Mouse (Mus musculus): ENCODE measurements around the gene E2f1.

The E2f1 gene

DNA sequence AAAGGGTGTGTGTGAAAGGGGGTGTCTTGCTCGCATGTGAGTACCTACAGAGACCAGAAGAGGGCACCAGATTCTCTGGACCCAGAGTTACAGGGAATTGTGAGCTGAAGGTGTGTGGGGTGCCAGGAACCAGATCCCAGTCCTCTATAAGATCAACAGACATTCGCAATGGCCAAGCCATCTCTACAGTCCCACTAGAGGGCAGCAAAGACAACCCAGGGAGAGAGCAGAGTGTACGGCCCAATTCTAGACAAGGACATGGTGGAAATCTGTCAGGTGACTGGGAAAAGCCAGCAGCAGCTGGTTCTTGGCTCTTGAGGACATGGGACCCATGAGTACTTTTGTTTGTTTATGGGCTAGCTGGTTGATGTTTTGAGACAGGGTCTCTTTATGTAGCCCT is 23.3 kb upstream of the E2f1 start:
- TF ChIP-seq GATA4 (IDR thresholded peaks at IDR 0.05; ENCODE audit: insufficient replicate concordance, low read length) = no peak

DNA sequence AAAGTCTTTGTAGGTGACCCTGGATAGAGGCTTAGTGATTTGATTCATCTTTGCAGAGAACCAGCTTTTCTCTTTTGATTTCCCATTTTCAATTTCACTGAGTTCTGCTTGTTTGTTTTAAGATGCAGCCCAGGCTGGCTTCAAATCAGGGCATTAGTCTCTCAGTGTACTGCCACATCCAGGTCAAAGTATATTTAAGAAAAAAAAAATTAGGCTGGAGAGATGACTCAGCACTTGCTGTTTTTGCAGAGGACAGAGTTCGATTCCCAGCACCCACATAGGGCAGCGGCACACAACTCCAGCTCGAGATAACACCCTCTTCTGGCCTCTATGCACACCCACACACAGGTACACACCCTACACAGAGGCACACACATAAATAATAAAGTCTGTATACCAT is 21.5 kb upstream of the E2f1 start:
- no peak for TF ChIP-seq GATA4 (IDR thresholded peaks at IDR 0.05; ENCODE audit: insufficient replicate concordance, low read length)

DNA sequence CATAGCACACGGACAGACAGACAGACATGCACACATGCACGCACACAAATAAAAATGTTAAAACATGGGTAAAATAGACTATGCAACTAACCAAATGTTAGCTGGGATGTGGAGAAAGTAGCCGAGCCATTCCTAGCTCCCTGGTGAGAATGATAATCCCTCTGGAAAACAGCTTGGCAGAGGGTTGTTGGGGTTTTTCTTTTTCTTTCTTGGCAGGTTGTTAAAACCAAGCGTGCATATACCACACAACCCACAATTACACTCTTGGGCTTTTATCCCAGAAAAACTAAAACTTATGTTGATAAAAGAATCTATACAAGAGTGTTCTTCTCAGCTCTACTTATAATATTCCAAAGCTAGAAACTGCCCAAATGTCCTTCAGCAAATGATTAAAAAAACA is 19.4 kb upstream of the E2f1 start:
- TF ChIP-seq GATA4 (IDR thresholded peaks at IDR 0.05; ENCODE audit: insufficient replicate concordance, low read length) = no peak

DNA sequence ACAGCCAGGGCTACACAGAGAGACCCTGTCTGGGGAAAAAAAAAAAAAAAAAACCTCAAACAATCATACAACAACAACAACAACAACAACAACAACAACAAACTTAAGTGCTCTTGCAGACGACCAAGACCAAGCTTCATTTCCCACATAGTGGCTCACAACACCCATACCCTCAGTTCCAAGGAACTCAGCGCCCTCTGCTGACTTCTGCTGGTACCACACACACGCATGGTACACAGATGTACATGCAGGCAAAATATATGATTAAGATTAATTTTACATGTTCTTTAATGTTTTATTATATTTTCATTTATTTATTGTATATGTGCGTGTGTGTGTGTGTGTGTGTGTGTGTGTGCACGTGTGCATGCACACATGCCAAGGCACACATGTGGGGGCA is 16.7 kb upstream of the E2f1 start:
- no peak for TF ChIP-seq GATA4 (IDR thresholded peaks at IDR 0.05; ENCODE audit: insufficient replicate concordance, low read length)

DNA sequence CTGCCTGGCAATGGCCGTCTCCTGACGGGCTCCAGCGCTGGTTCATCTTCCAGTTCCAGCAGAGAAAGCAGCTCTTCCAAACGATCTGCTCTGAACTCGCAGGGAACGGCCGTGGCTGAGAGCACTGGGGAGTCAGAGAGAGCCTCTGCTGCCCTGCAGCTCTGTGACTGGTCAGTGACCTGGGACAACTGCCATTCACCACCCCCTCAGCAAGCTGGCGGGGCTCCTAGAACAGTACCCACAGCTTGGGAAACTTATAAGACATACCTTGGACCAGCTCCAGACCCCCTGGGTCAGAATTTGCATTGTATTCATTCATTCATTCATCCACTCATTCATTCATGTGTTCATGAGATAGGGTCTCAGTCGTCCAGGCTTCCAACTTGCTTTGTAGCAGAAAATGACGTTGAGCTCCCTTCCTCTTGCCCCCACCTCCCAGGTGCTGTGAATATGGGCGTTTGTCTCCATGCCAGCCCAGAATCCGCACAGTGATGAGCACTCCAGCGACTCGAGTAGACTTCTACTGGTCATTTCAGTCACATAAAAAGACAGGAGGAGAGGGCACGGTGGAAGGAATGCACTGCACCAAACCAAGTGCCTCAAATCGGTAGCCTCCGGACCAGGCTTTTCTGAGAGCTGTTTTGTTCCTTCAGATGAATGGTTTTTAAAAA is 15.4 kb upstream of the E2f1 start:
- no peak for TF ChIP-seq GATA4 (IDR thresholded peaks at IDR 0.05; ENCODE audit: insufficient replicate concordance, low read length)

DNA sequence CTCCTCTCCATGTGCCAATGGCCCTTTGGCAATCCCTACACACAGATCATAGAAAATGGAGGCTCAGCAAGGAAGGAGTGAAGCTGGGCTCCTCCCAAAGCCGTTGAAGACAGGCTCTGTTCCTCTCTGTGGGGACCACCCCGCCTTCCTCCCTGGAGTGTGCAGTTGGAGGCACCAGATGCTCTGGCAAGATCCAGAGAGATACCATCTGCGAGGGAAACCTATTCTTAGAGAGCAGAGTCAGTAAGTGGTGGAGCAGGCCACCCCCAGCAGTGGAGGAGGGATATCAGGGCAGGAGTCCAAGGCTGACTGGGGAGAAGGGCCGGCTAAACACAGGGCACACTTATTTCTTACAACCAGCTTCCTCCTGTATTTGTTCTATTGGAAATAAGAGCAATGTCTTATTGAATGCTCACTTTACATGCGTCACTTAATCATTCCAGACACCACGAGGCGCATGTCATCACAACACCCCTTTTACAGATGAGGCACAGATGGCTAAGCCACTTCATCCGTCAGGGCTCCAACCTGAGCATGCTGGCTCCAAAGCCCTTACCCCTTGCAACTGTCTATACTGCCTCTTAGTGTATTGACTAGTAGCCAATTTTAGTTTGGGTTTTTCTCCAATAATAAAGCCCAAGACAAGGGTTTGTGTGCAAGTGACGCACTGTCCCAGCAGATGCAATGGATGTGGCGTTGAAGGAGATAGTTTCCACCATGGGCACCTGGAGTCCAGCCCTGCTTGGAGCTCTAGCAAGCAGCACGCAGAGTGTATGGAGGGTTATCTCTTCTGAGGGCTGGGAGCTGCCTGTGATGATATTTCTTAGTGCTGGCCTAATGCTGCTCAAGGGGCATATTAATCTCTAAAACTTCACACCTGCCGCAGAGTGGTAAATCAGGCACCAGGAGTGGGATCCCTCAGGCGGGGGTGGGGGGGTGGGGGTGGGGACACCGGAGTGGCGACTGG is 14.5 kb upstream of the E2f1 start:
- no peak for TF ChIP-seq GATA4 (IDR thresholded peaks at IDR 0.05; ENCODE audit: insufficient replicate concordance, low read length)

DNA sequence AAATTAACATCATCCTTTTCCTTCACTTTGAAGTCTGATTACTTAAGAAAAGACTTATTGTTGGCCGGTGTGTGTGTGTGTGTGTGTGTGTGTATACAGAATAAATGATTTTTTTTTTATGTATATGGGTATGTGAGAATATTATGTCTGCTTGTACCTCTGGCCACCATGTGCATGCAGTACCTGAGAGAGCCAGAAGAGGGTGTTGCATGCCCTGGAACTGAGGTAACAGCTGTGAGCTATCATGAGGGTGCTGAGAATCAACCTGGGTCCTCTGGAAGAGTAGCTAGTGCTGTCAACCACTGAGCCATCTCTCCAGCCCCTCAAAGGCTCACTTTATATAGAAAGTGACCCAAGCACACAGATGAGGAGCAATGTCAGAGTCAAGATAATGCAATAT is 11.7 kb upstream of the E2f1 start:
- TF ChIP-seq GATA4 (IDR thresholded peaks at IDR 0.05; ENCODE audit: insufficient replicate concordance, low read length) = no peak

DNA sequence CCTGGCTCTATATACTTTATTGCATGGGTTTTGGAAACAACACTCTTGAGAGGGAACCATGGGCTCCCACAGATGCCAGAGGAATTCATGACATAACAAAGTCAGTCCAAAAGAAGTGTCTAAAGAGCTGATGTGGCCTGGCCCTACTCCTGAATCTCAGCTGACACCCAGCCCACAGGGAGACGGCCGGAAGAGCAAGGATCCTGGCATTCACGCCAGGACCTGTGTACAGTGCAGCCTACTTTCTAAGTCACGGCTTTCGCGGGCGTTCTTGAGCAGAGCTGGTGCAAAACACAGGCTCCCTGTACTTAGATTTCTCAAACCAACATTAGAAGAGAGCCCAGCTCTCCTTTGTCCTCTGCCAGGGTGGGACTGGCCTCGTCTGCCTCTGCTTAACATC is 10.9 kb upstream of the E2f1 start:
- TF ChIP-seq GATA4 (IDR thresholded peaks at IDR 0.05; ENCODE audit: insufficient replicate concordance, low read length) = no peak

DNA sequence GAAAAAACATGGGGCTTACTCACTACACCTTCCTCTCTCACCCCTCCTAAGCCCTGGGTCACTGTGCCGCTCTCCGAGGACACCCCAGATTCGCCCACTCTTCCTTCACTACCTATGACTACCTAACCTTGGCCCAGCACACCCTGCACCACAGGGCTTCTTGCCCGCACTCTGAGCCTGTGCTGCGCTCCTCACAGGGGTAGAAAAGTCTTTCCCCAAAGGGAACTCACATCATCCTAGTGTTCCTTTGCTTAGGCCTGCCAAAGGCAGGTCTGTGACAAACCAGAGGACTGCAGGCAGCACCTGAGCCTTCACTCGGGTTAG is 8.0 kb upstream of the E2f1 start:
- TF ChIP-seq GATA4 (IDR thresholded peaks at IDR 0.05; ENCODE audit: insufficient replicate concordance, low read length) = no peak

DNA sequence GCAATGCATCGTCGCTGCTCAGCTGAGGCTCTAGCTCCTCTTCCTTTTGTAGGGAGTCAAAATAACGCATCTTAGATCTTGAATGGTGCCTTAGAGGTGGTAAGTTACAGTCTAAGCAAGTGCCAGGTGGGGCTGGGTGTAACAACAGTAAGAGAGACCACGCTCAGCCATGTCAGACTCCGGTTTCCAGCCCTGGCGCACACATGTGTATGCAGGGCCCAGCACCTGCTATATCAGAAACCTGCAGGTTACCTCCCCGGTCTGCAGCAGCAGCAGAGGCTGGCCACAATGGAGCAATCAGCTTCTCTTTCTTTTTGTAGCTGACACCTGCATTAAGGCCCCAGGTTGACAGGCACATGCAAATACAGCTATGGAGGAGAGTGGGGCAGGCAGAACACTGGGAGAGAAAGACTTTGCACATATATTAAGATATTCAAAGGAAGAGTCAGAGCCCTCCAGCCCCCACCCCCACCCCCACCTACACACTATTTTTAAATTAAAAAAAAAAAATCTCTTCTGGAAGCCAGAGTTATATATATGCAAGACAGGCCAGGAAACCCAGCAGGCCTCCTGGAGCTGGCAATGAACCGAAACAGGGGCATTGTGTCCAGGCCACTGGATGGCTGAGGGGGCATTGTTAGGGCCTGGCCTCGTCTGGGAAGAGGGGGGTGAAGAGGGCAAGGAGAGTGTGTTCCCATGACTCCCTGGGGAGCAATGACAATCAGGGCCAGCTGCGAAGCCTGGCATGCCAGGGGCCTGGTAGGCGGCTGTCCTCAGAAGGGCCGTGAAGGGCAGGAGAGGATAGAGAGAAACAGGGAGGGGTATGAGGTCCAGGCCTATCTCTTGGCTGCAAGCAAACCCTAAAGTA is 7.4 kb upstream of the E2f1 start:
- TF ChIP-seq GATA4 (IDR thresholded peaks at IDR 0.05; ENCODE audit: insufficient replicate concordance, low read length) = no peak

DNA sequence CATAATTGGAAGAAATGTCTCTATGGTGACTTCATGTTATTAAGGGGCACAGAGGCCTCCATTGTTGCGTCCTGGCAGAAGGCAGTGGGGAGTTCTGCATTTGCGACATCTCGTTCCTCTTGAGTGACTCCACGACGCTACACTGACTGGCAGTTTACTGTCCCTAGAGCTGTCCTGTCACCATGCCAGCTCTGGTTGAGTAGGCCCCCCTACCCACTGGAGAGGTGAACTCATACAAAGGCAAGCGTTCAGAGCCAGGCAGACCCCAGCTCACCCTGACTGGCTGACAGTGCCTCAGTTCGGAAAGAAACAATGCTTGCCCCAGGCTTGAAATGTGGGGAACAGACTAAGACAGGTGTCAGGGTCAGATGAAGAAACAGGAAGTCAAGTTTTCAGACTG is 4.6 kb upstream of the E2f1 start:
- no peak for TF ChIP-seq GATA4 (IDR thresholded peaks at IDR 0.05; ENCODE audit: insufficient replicate concordance, low read length)

DNA sequence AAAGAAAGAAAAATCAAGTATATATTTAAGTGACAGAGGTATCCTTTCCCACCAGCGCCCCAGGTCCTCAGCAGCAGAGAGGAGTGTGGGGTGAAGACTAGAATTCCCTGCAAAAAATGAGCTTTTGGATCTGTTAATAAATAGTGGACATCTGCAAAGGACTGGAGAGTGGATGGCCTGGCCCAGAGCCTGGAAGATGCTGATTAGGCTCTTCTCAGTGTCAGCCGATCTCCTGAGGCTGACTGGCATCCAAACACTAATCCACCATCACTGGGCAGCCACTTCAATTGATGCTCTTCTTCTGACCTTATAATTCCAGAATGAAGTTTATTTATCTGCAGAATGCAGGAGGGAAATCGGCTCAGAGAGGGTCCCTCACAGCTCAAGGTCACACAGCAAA is 3.3 kb upstream of the E2f1 start:
- TF ChIP-seq GATA4 (IDR thresholded peaks at IDR 0.05; ENCODE audit: insufficient replicate concordance, low read length) = no peak

DNA sequence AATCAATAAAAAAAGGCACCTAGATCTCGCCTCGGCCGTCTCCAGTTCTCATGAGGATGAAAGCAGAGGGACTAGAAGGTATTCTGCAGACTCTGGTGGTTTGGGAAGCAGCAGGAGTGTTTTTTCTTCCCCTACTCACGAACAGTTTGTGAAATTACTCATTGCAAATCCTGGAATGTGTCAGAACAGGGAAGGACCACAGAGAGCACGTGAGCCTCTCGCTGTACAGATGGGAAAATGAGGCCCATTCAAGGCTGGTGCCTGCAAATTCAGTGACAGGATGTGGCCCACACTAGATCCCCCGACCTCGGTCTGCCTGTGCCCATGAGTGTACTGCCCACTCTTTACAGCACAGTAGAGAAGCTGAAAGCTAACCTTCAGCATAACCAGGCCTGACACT is 2.3 kb upstream of the E2f1 start:
- no peak for TF ChIP-seq GATA4 (IDR thresholded peaks at IDR 0.05; ENCODE audit: insufficient replicate concordance, low read length)

DNA sequence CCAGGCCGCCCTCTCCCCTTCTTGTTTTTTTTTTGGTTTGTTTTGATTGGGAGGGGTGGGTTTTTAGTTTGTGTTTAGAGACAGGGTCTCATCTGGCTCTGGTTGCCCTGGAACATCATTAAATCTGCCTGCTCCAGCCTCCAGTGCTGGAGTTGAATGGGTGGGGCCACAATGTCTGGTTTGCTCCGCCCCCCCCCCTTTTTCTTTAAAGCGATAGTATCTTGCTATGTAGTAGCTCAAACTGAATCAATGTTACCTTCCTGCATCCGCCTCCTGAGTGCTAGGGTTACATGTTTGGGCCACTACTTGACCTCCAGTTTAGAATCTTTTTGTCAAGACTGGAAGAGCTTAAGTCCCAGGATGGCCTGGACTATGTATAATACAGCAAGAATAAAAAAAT is 1.6 kb upstream of the E2f1 start:
- no peak for TF ChIP-seq GATA4 (IDR thresholded peaks at IDR 0.05; ENCODE audit: insufficient replicate concordance, low read length)

DNA sequence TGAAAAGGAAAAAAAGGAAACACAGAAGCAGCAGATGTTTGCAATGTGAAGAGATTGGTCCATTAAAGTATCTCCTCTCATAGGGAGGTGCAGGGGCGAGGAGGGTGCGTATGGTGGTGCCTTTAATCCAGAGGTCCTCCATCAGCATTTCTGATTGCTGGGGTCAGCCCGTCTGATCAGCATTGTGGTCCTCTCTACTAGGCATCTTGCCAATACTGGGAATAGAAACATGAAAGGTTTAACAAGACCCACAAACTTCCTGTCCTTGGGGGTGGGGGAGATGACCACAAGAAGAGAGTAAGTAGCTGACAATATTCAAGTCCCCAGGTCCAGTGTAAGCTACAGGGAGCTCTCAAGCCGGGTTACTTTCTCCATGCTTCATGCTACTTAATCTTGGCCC is 974 bp upstream of the E2f1 start:
- TF ChIP-seq GATA4 (IDR thresholded peaks at IDR 0.05; ENCODE audit: insufficient replicate concordance, low read length) = no peak

Data from liver, adult (tissue).